Mouse (Mus musculus) forebrain, embryonic 13.5 days (tissue): Measurements from ENCODE around the gene Jup. TPM values are rescaled to one million over a fixed set of nuclear protein-coding genes. Genes with fewer than 3 reads are reported as not detected.

Experiments
- ATAC-seq: fragments of 200-750 bp; cut with Nextera tagmentation; 2 replicates; pipeline ENCODE4 v1.8.0; 2017
- H3K27ac ChIP-seq: fragments of 300-500 bp; sonication (generic); 2 replicates; pipeline ENCODE4 v1.5.1; 2015; ENCODE audit warnings: inconsistent platforms, mild to moderate bottlenecking, moderate library complexity
- H3K27me3 ChIP-seq: fragments of 300-500 bp; sonication (generic); 2 replicates; pipeline ENCODE4 v1.6.1; 2015; ENCODE audit warnings: mild to moderate bottlenecking, inconsistent platforms
- H3K36me3 ChIP-seq: fragments of 300-500 bp; sonication (generic); 2 replicates; pipeline ENCODE4 v1.6.1; 2015; ENCODE audit warnings: mild to moderate bottlenecking, inconsistent platforms; ENCODE audit not compliant: poor library complexity, severe bottlenecking
- H3K4me1 ChIP-seq: fragments of 300-500 bp; sonication (generic); 2 replicates; pipeline ENCODE4 v1.6.1; 2015; ENCODE audit warnings: inconsistent platforms
- H3K4me2 ChIP-seq: fragments of 300-500 bp; sonication (generic); 2 replicates; pipeline ENCODE4 v1.6.1; 2015; ENCODE audit warnings: inconsistent platforms, mild to moderate bottlenecking, moderate library complexity
- H3K4me3 ChIP-seq: fragments of 300-500 bp; sonication (generic); 2 replicates; pipeline ENCODE4 v1.5.1; 2015; ENCODE audit warnings: mild to moderate bottlenecking, inconsistent platforms
- H3K9ac ChIP-seq: fragments of 300-500 bp; sonication (generic); 2 replicates; pipeline ENCODE4 v1.6.1; 2015; ENCODE audit warnings: mild to moderate bottlenecking, inconsistent platforms
- H3K9me3 ChIP-seq: fragments of 300-500 bp; sonication (generic); replicated peaks from 2 replicates; pipeline ENCODE4 v1.6.1; 2016; ENCODE audit warnings: inconsistent platforms
- WGBS: fragments of 180-500 bp; shearing (Covaris S2); methylation state at CpG from one replicate; pipeline ENCODE4 v1.1.7; 2015; 5-methylcytosine and 5-hydroxymethylcytosine counted together
- polyA plus RNA-seq: library from polyadenylated mRNA; unstranded; fragments of >200 nt; fragmentation: Nextera tagmentation; extraction: Ambion mirVana; gene quantifications from 2 replicates; pipeline ENCODE4 v1.2.1, GENCODE M21; 2015

Jup gene
- polyA plus RNA-seq, 1 experiment from 2014 or later = 37.1 TPM

DNA sequence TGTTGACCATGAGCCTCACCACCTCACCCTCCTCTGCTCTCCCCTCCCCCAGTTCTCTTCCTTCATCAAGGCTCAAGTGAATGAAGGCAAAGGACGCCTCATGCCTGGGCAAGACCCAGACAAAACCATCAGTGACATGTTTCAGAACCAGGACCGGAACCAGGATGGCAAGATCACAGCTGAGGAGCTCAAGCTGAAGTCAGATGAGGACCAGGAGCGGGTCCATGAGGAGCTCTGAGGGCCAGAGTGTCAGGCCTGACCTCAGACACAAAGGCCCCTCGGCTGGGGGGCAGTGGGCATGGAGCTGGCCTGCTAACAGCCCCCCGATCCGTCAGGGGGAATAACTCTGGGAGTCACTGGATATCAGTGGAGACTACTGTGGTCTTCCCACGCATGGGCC is 26.3 kb upstream of the Jup start:
- Histone ChIP-seq H3K9me3 (no peaks in the 10 kb centered on the region), H3K36me3 (no peaks in the 10 kb centered on the region), H3K27me3 (no peaks in the 10 kb centered on the region), H3K27ac (no peak overlapping the region), H3K4me1 (peaks cover 9% of the 10 kb centered on the region), H3K4me2 (no peak overlapping the region), H3K9ac (no peak overlapping the region), H3K4me3 (no peak overlapping the region)
- WGBS = 93% methylated on average over 7 of the region's 7 CpGs
- ATAC-seq = no peak

DNA sequence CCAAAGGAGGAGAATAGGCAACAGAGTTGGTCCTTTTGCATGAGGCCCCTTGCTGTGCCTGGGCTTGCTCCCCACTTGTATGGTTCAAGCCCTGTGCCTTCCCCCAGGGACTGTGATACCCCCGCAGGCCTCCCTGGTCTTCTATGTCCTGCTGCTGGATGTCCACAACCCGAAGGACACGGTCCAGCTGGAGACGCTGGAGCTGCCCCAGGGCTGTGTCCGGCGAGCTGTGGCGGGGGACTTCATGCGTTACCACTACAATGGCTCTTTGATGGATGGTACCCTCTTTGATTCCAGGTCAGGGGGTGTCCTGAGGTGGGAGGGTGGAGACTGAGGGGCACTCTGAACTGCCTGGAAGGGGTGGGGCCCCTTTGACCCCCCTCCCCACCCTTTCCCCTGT is 24.0 kb upstream of the Jup start:
- H3K27me3 ChIP-seq = peaks cover 8% of the 10 kb centered on the region
- WGBS = 75% methylated on average over 8 of the region's 8 CpGs
- H3K4me1 ChIP-seq = peaks cover 4% of the 10 kb centered on the region; the same call in 1 of the 2 replicates
- no peak overlapping the region for H3K27ac ChIP-seq
- H3K4me3 ChIP-seq = no peak overlapping the region
- H3K4me2 ChIP-seq = no peak overlapping the region
- no peak for ATAC-seq
- no peaks in the 10 kb centered on the region for H3K36me3 ChIP-seq
- H3K9ac ChIP-seq = no peak overlapping the region
- no peaks in the 10 kb centered on the region for H3K9me3 ChIP-seq

DNA sequence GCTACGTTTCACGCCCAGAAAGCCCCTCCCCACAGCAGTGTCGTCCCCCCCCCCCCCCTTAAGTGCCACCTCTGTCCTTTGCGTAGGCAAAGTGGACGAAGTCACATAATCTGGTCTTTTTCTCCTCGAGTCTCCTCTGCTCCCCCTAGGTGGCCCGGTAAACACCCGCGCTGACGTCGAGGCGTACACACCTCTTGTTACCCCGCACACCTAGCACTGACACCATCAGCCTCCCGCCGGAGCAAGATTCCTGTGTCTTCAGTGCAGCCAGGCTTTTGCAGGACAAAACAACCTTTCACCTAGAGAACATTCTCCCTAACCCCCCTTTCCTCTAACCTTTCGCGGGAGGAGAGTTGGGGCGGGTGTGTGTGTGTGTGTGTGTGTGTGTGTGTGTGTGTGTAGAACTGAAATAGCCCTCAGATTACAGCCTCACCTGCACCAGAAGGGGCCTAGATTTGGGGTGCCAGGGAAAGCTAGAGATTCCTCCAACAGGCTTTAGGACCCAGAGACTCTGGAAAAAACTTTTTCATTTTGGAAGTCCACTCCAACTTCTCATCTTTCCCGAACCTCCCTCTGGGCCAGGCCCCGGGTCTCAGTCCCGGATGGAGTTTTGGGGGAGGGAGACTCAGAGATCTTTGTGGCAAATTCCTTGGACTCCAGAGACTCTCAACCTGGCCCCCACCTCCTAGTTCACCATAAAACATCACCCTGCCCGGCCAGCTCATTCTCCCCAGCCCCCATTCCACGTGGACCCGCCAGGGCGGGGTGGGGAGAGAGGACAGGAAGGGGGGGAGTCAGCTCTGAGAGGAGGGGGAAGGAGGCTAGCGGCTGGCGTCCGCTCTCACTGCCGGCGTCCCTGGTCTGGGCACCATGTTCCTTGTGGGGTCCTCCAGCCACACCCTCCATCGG is 17.6 kb upstream of the Jup start, which contains the start of gene Fkbp10:
Gene Fkbp10 (plus strand): TSS at position 784 of the 909 bp plus-strand sequence.
- no peaks in the 10 kb centered on the region for H3K9me3 ChIP-seq
- peak; percentile 37; the same call in 1 of the 2 replicates for ATAC-seq
- H3K27ac ChIP-seq = 0 out of 2 replicates have a peak within 1 kb of the TSS, but pooled peaks have one; percentile 27
- H3K4me3 ChIP-seq = peak within 1 kb of the TSS; percentile 55
- H3K9ac ChIP-seq = peak within 1 kb of the TSS; percentile 74
- H3K36me3 ChIP-seq = no peaks in the 10 kb centered on the region
- H3K4me1 ChIP-seq = peaks cover 33% of the 10 kb centered on the region
- WGBS = under 1% methylated on average over 31 of the region's 31 CpGs
- H3K4me2 ChIP-seq = peak within 1 kb of the TSS; percentile 67
- H3K27me3 ChIP-seq = peaks cover 34% of the 10 kb centered on the region

DNA sequence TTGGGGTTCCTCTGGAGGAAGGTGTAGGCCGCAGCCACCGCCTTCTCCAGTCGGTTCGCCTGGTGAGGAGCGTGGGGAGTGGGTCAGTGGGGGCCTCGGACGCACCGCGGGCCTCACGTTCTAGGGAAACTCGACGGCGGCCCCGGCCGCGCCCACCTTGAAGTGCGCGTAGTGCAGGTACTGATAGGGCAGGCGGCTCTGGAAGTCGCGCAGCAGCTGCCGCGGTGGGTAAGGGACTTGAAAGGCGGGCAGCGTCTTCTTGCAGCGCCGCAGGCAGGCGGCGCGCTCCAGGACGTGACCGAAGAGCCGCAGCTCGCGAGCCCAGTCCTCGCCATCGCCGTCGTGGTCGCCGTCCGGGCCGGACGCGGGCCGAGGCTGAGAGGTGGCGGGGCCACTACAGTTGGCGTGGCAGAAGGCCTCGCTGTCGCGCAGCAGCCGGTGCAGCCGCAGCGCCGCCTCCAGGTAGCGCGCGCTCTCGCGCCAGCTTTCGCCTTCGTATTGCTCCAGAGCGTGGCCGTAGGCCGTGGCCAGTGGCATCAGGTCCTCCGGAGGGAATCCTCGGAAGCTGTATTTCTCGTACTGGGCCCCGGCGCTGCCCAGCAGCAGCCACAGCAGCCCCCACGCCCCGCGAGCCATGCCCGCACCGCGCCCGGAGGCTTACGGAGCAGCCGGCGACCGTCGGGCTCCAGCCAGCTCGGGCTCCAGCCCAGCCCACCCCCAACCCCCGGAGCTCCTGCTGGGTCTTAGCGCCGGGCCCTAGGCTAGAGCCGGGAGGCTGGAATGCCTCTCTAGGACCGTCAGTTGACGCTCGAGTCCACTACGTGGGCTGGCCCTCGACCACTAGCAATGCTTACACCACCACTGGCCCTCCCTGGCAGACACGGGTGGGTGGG is 16.7 kb upstream of the Jup start, which contains the start of gene P3h4:
Gene P3h4 (minus strand): TSS at position 816 of the 893 bp plus-strand sequence.
- 2% methylated on average over 92 of the region's 93 CpGs for WGBS
- Histone ChIP-seq H3K27ac (0 out of 2 replicates have a peak within 1 kb of the TSS, but pooled peaks have one; percentile 27), H3K36me3 (no peaks in the 10 kb centered on the region), H3K4me2 (peak within 1 kb of the TSS; percentile 67), H3K9ac (peak within 1 kb of the TSS; percentile 74), H3K9me3 (no peaks in the 10 kb centered on the region), H3K4me1 (peaks cover 33% of the 10 kb centered on the region), H3K4me3 (peak within 1 kb of the TSS; percentile 55), H3K27me3 (peaks cover 34% of the 10 kb centered on the region)
- peak; percentile 91 for ATAC-seq

DNA sequence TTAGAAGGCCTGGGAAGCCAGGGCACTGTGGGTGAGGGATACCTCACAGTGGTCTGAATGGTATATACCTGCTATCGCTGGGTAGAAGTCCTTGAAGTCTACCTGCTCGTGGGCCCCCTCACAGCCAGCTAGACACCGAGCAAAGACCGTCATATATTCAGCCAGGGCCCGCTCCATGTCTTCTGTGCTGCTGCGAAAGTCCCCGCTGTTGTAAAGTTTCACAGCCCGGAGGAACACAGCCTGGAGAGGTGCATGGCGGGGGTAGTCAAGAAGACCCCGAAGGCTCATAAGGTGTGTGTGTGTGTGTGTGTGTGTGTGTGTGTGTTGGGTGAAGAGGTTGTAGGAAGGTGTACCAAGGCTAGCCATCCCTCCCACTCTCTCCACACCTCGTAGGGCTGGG is 16.0 kb upstream of the Jup start:
- no peaks in the 10 kb centered on the region for H3K36me3 ChIP-seq
- H3K9me3 ChIP-seq = no peaks in the 10 kb centered on the region
- H3K9ac ChIP-seq = peak overlapping the region; percentile 74
- H3K4me2 ChIP-seq = peak overlapping the region; percentile 67
- WGBS = 83% methylated on average over 11 of the region's 11 CpGs
- H3K4me1 ChIP-seq = peaks cover 33% of the 10 kb centered on the region
- ATAC-seq = no peak
- no peak overlapping the region for H3K27ac ChIP-seq
- peak overlapping the region; percentile 55 for H3K4me3 ChIP-seq
- H3K27me3 ChIP-seq = peaks cover 34% of the 10 kb centered on the region

DNA sequence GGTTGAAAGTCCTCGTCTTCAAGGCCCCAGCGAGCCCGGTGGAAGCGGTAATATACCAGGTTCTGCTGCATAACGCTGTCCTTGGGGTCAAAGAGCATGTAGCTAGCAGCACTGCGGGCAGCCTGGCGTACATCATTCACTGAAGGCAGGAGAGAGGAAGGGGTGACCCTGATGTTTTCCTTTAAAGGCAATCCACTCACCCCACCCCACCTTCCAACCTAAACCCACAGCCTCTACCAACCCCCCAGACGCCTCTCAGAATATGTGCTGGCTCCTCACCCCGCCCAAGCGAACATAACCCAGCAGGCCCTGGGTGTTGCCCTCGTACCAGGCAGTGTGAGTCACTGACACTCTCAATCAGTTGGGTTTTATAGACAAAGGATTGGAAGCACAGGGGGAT is 14.2 kb upstream of the Jup start:
- no peaks in the 10 kb centered on the region for H3K36me3 ChIP-seq
- no peak overlapping the region for H3K4me2 ChIP-seq
- H3K4me3 ChIP-seq = no peak overlapping the region
- H3K27ac ChIP-seq = no peak overlapping the region
- peaks cover 28% of the 10 kb centered on the region for H3K27me3 ChIP-seq
- WGBS = 85% methylated on average over 11 of the region's 11 CpGs
- H3K4me1 ChIP-seq = peaks cover 33% of the 10 kb centered on the region
- no peak for ATAC-seq
- no peak overlapping the region; the same call in 1 of the 2 replicates for H3K9ac ChIP-seq
- H3K9me3 ChIP-seq = no peaks in the 10 kb centered on the region

DNA sequence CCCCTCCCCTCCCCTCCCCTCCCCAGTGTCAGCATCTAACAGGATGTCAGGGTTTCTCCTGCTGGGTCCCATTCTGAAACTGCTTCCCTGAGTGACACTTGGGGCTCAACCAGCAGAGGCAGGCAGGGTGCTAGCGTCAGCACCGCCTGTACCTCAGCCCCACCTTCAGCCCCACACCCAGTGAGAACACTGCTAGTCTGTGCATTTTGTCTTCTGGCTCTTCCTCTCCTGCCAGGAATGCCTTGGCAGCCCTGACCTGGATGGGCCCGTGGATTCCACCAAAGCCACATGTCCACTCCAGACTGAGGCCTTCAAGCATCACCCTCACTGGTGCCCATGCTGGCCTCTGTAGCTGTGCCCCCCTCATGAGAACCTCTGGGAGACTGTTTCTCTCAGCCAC is 12.1 kb upstream of the Jup start:
- Histone ChIP-seq H3K27me3 (peaks cover 7% of the 10 kb centered on the region), H3K9me3 (no peaks in the 10 kb centered on the region), H3K4me2 (no peak overlapping the region), H3K4me3 (no peak overlapping the region), H3K4me1 (peaks cover 22% of the 10 kb centered on the region), H3K9ac (no peak overlapping the region), H3K36me3 (no peaks in the 10 kb centered on the region), H3K27ac (no peak overlapping the region)
- no peak for ATAC-seq
- 83% methylated on average over 3 of the region's 3 CpGs for WGBS

DNA sequence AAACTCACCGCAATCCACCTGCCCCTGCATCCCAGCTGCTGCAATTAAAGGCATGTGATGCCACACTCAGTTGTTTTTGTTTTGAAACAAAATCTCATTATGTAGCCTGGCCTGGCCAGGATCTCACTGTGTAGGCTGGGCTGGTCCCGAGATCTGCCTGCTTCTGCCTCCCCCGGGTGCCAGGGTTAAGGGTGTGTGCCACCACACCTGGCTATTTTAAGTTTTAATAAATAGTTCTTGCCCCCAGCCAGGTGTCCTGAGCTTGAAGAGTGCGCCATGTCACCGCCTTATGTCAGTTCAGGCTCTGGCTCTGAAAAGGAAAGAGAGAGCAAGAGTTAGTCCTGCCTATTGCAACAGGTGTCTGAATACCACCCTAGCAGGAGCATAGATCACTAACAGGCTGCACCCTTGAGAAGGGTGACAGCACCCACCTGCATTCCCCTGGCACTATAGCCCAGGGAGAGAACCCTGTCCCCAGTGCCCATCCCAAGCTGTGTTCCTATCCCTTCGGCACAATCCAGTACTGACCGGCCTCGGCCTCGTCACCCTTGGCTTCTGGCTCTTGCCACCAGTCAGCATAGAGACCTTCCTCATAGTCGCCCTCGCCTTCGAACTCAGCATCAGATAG is 11.4 kb upstream of the Jup start:
- ATAC-seq = no peak
- Histone ChIP-seq H3K9me3 (no peaks in the 10 kb centered on the region), H3K4me2 (no peak overlapping the region), H3K36me3 (no peaks in the 10 kb centered on the region), H3K27me3 (peaks cover 6% of the 10 kb centered on the region; the same call in 1 of the 2 replicates), H3K4me3 (no peak overlapping the region), H3K27ac (no peak overlapping the region), H3K4me1 (peaks cover 17% of the 10 kb centered on the region), H3K9ac (no peak overlapping the region)
- WGBS = 91% methylated on average over 12 of the region's 12 CpGs

DNA sequence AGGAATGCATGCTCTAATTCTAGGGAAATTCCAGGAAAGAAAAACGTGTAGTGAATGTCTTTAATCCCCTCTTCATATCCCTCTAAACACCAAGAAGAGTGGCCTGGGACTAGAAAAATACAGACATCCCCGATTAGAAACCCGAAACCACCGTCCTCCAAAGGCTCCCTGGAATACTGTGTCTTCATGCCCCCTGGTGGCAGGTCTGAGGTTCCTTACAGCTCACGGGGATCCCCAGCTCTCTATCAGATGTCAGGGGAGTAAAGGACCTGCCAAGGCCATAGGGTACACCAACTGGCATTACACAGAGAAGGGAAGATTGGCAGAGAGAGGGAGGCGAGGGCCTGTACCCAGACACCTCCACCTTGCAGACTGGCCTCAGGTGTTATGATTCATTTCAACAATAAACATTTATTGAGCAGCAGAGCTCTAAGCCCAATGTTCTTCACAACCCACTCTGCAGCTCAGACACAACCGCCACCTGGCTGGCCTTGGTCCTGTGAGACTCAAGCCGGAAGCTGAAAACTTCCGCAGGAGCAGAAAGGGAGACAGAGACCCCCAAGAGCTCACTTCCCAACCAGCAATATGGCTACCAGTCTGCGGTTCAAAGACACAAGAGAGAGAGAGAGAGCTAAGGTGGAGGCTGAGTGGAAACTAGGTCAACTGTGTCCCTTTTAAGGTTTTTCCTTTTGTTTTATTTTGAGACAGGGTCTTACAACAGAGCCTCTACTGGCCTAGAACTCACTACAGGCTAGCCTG is 10.7 kb upstream of the Jup start:
- H3K27me3 ChIP-seq = no peaks in the 10 kb centered on the region
- no peak overlapping the region for H3K4me2 ChIP-seq
- H3K4me3 ChIP-seq = no peak overlapping the region
- no peak overlapping the region for H3K27ac ChIP-seq
- peaks cover 10% of the 10 kb centered on the region; the same call in 1 of the 2 replicates for H3K4me1 ChIP-seq
- WGBS = 41% methylated on average over 10 of the region's 10 CpGs
- no peaks in the 10 kb centered on the region for H3K9me3 ChIP-seq
- no peaks in the 10 kb centered on the region for H3K36me3 ChIP-seq
- ATAC-seq = peak; percentile 19; the same call in 1 of the 2 replicates
- no peak overlapping the region for H3K9ac ChIP-seq

DNA sequence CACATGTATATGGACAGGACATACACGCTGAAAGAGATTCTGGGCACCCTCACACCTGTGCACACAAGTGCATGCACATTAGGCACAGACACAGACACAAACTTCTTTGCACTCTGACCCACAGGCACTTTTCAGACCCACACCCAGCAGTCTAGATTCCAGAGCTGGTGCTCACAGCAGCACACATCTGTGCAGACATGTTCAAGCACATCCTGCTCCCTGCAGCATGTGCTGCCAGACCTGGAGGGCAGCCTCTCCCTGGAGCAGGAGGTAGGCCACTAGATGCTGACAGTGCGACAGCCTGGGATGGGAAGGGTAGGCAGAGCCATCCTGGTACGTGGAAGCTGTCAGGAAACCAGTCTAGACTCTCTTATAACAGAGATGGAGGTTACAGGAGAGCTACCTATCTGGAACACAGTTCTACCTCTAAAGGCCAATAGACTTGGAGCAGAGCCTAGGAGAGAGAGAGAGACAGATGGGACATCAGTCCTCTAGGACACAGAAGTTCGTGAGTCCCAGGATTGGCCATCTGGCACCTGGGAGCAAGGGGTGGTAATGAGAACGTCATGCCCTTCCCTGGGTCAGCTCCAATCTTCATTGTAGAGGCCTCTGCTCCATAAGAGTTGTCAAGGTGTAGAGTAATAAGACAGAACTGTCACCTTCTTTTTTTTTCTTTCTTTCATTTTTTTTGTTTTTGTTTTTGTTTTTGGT is 9.6 kb upstream of the Jup start:
- ATAC-seq = no peak
- no peak overlapping the region for H3K27ac ChIP-seq
- no peak overlapping the region for H3K9ac ChIP-seq
- WGBS = 84% methylated on average over 5 of the region's 5 CpGs
- peaks cover 4% of the 10 kb centered on the region; the same call in 1 of the 2 replicates for H3K4me1 ChIP-seq
- no peaks in the 10 kb centered on the region for H3K36me3 ChIP-seq
- no peaks in the 10 kb centered on the region for H3K9me3 ChIP-seq
- no peak overlapping the region for H3K4me2 ChIP-seq
- H3K4me3 ChIP-seq = no peak overlapping the region
- no peaks in the 10 kb centered on the region for H3K27me3 ChIP-seq
